Comparison of ENCODE assay signal across 27 mouse cellular contexts in the genomic region with DNA sequence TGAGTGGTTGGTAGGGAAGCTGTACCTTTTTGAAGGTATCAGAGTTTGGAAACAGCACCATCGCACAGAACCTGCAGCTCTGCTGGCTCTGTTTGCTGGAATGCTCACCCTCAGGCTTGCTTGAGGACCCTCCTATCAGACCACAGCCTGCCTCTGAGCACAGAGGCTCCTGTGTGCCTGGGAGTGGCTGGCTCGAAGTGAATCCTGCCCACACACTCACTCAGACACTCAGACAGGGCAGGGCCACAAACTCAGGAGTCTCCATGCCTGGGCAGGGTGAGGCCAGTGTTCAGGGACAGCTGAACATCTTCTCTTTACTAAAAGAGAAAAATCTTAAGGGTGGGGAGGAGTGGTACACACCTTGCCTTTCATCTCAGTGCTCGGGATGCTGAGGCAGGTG. TPM values are rescaled to one million over a fixed set of nuclear protein-coding genes. Genes with fewer than 3 reads are reported as not detected.
DNase-seq lines count a peak whose midpoint lies in the region; ATAC-seq and TF ChIP-seq lines count a peak whose summit lies in the region.
"Had no signal": no experiment of that assay in that cellular context is flagged by ENCODE, and none has a peak within 500 bp of the region (broad histone marks: within the 10 kb centered on the region; RNA-seq: fewer than 3 reads in every experiment).

No protein-coding gene starts in this region.

- H3K4me3 ChIP-seq in lung, postnatal 0 days (ENCODE audit: low read depth, low read length): no peak overlapping the region
- no peak overlapping the region for H3K4me3 ChIP-seq in testis, adult 2 months (ENCODE audit: control insufficient read depth, low read depth, low read length)
- H3K4me3 ChIP-seq in ES-E14 (ENCODE audit: insufficient read depth in 1 of 2, low read depth in 1 of 2, low read length in 2 of 2, poor library complexity in 1 of 2, severe bottlenecking in 1 of 2): no peak overlapping the region
- no peak overlapping the region for H3K4me3 ChIP-seq in limb, embryonic 10.5 days
- H3K4me3 ChIP-seq: embryonic facial prominence, embryonic 12.5 days; embryonic facial prominence, embryonic 15.5 days; hindbrain, embryonic 12.5 days; intestine, embryonic 15.5 days had no signal

- TF ChIP-seq CTCF in lung, postnatal 0 days (IDR thresholded peaks at IDR 0.05): no peak
- TF ChIP-seq CTCF in testis, adult 2 months (IDR thresholded peaks at IDR 0.05; ENCODE audit: control insufficient read depth, insufficient read depth, insufficient replicate concordance, low read depth, low read length): no peak

- no peak overlapping the region for H3K4me2 ChIP-seq in lung, postnatal 0 days (replicated peaks; ENCODE audit: low read depth, low read length)
- H3K4me2 ChIP-seq: embryonic facial prominence, embryonic 12.5 days; embryonic facial prominence, embryonic 15.5 days; heart, embryonic 11.5 days; hindbrain, embryonic 12.5 days; intestine, embryonic 15.5 days had no signal

- H3K36me3 ChIP-seq in lung, postnatal 0 days (ENCODE audit: insufficient read depth, low read length): no peaks in the 10 kb centered on the region
- H3K36me3 ChIP-seq in testis, adult 2 months (ENCODE audit: control insufficient read depth, insufficient read depth, low read length): no peaks in the 10 kb centered on the region
- H3K36me3 ChIP-seq in ES-E14 (ENCODE audit: control insufficient read depth, insufficient read depth, low read length, poor library complexity, severe bottlenecking): peaks cover 5% of the 10 kb centered on the region; the same call in 1 of the 2 replicates
- H3K36me3 ChIP-seq in limb, embryonic 10.5 days: peaks cover 12% of the 10 kb centered on the region
- H3K36me3 ChIP-seq: embryonic facial prominence, embryonic 15.5 days; hindbrain, embryonic 12.5 days; intestine, embryonic 15.5 days had no signal

- H3K27me3 ChIP-seq in lung, postnatal 0 days (replicated peaks; ENCODE audit: insufficient read depth, low read length): no peaks in the 10 kb centered on the region
- H3K27me3 ChIP-seq in testis, adult 2 months (ENCODE audit: control insufficient read depth, insufficient read depth, low read length): no peaks in the 10 kb centered on the region
- H3K27me3 ChIP-seq in limb, embryonic 10.5 days (ENCODE audit: low read depth, poor library complexity, severe bottlenecking): no peaks in the 10 kb centered on the region
- H3K27me3 ChIP-seq: CH12.LX; embryonic facial prominence, embryonic 12.5 days; embryonic facial prominence, embryonic 15.5 days; hindbrain, embryonic 12.5 days; intestine, embryonic 15.5 days had no signal

- H3K27ac ChIP-seq in lung, postnatal 0 days (ENCODE audit: low read length): no peak overlapping the region
- H3K27ac ChIP-seq in testis, adult 2 months (ENCODE audit: control insufficient read depth, insufficient read depth, low read depth, low read length): peak overlapping the region; percentile 52
- H3K27ac ChIP-seq in ES-E14 (ENCODE audit: insufficient read depth, low read depth, low read length, poor library complexity, severe bottlenecking): peak overlapping the region; percentile 69
- no peak overlapping the region for H3K27ac ChIP-seq in limb, embryonic 10.5 days
- H3K27ac ChIP-seq: embryonic facial prominence, embryonic 12.5 days; embryonic facial prominence, embryonic 15.5 days; hindbrain, embryonic 12.5 days; intestine, embryonic 15.5 days had no signal

- no peak for TF ChIP-seq POLR2A in testis, adult 2 months (IDR thresholded peaks at IDR 0.05; ENCODE audit: control insufficient read depth, low read depth, low read length)

- no peaks in the 10 kb centered on the region for H3K9me3 ChIP-seq in lung, postnatal 0 days (ENCODE audit: low read length)
- no peaks in the 10 kb centered on the region for H3K9me3 ChIP-seq in ES-E14 (ENCODE audit: control insufficient read depth, insufficient read depth, low read depth, low read length)
- no peaks in the 10 kb centered on the region for H3K9me3 ChIP-seq in limb, embryonic 10.5 days (replicated peaks)
- H3K9me3 ChIP-seq: embryonic facial prominence, embryonic 12.5 days; embryonic facial prominence, embryonic 15.5 days; hindbrain, embryonic 12.5 days; intestine, embryonic 15.5 days had no signal

- no peak for TF ChIP-seq EP300 in lung, postnatal 0 days (IDR thresholded peaks at IDR 0.05)

- ATAC-seq in lung, postnatal 0 days: peak; percentile 44; the same call in 1 of the 2 replicates
- ATAC-seq: forebrain, embryonic 14.5 days; forebrain, postnatal 0 days; hindbrain, embryonic 16.5 days; intestine, embryonic 15.5 days had no signal

- in situ Hi-C loops in ES-E14 (cut with MboI; ENCODE audit: low sequenced_read_pairs in 2 of 2, unreplicated experiment in 2 of 2): no loop called here

- no peak overlapping the region for H3K9ac ChIP-seq in lung, postnatal 0 days (replicated peaks; ENCODE audit: low read depth)
- H3K9ac ChIP-seq in ES-E14 (ENCODE audit: insufficient read depth, low read depth, low read length, poor library complexity, severe bottlenecking): no peak overlapping the region
- H3K9ac ChIP-seq: embryonic facial prominence, embryonic 12.5 days; embryonic facial prominence, embryonic 15.5 days; forebrain, postnatal 0 days; hindbrain, embryonic 12.5 days; intestine, embryonic 15.5 days had no signal

- WGBS in lung, postnatal 0 days: 62% methylated on average over 3 of the region's 3 CpGs
- WGBS in limb, embryonic 10.5 days: 89% methylated on average over 3 of the region's 3 CpGs

- no peaks in the 10 kb centered on the region for H3K4me1 ChIP-seq in lung, postnatal 0 days (ENCODE audit: insufficient read depth, low read depth, low read length)
- peaks cover 8% of the 10 kb centered on the region for H3K4me1 ChIP-seq in testis, adult 2 months (ENCODE audit: control insufficient read depth, insufficient read depth, low read length)
- H3K4me1 ChIP-seq in ES-E14 (ENCODE audit: control insufficient read depth in 2 of 2, insufficient read depth in 2 of 2, low read length in 2 of 2, poor library complexity in 1 of 2): peaks cover 4 to 27% of the 10 kb centered on the region in 2 experiments; a peak in 3 of 4 replicates
- H3K4me1 ChIP-seq in limb, embryonic 10.5 days: peaks cover 6% of the 10 kb centered on the region; the same call in 1 of the 2 replicates
- H3K4me1 ChIP-seq: embryonic facial prominence, embryonic 12.5 days; embryonic facial prominence, embryonic 15.5 days; hindbrain, embryonic 12.5 days had no signal

- peak; percentile 12 for DNase-seq in lung, postnatal 0 days (ENCODE audit: low spot score)
- no peak for DNase-seq in lung, postnatal 36 days
- no peak for DNase-seq in testis, postnatal 10 days (ENCODE audit: low spot score)
- no peak for DNase-seq in ES-E14 (ENCODE audit: low read depth, low spot score)
- DNase-seq in adrenal gland, postnatal 14 days: no peak
- no peak for DNase-seq in limb, embryonic 10.5 days (ENCODE audit: low spot score)
- DNase-seq: adrenal gland, postnatal 10 days; B cell, adult 2 months; cerebellum, adult 11 months; cerebellum, adult 2 months; cerebellum, adult 9-11 months; cerebellum, postnatal 25 days; forebrain, postnatal 0 days; gastrocnemius, postnatal 10 days; gastrocnemius, postnatal 36 days; heart, adult 11 months had no signal

TF ChIP-seq in ES-E14, 5 proteins besides CTCF, POLR2A, EP300 and RAD21:
- TF ChIP-seq CHD2 (IDR thresholded peaks at IDR 0.05; ENCODE audit: low read depth, low read length) (no peak), HCFC1 (IDR thresholded peaks at IDR 0.05; ENCODE audit: borderline replicate concordance, insufficient read depth, low read length) (no peak)

RNA-seq across cellular contexts. Expression of a gene that starts 25.2 kb away (rescaled TPM):
- 7.1 and 8.7 TPM in 2 replicates for polyA plus RNA-seq in lung, postnatal 0 days (2015; fragmentation: Nextera tagmentation; extraction: Ambion mirVana)
- 25.1 and 26.0 TPM in 2 replicates for polyA plus RNA-seq in testis, adult 2 months (2012; rRNA removed)
- 48.5 and 58.3 TPM in 2 replicates for total RNA-seq in ES-E14 (2012; rRNA removed)
- total RNA-seq in adrenal gland, postnatal 14 days (2021): 14.6 and 16.7 TPM in 2 replicates
- polyA plus RNA-seq in limb, embryonic 10.5 days (2016; fragmentation: Nextera tagmentation; extraction: Ambion mirVana): 54.4 and 55.6 TPM in 2 replicates

RNA-seq across cellular contexts. Expression of a gene that starts 30.7 kb away (rescaled TPM):
- polyA plus RNA-seq in lung, postnatal 0 days (2015; fragmentation: Nextera tagmentation; extraction: Ambion mirVana): 35.6 and 36.9 TPM in 2 replicates
- 282 and 295 TPM in 2 replicates for polyA plus RNA-seq in testis, adult 2 months (2012; rRNA removed)
- 56.7 and 61.4 TPM in 2 replicates for total RNA-seq in ES-E14 (2012; rRNA removed)
- 85.4 and 94.2 TPM in 2 replicates for total RNA-seq in adrenal gland, postnatal 14 days (2021)
- polyA plus RNA-seq in limb, embryonic 10.5 days (2016; fragmentation: Nextera tagmentation; extraction: Ambion mirVana): 37.3 and 43.9 TPM in 2 replicates

RNA-seq across cellular contexts. Expression of a gene that starts 51.2 kb away (rescaled TPM):
- 10.3 and 13.1 TPM in 2 replicates for polyA plus RNA-seq in lung, postnatal 0 days (2015; fragmentation: Nextera tagmentation; extraction: Ambion mirVana)
- not detected in 2 replicates for polyA plus RNA-seq in testis, adult 2 months (2012; rRNA removed)
- total RNA-seq in ES-E14 (2012; rRNA removed): not detected in 2 replicates
- total RNA-seq in adrenal gland, postnatal 14 days (2021): 2.4 and 5.2 TPM in 2 replicates
- polyA plus RNA-seq in limb, embryonic 10.5 days (2016; fragmentation: Nextera tagmentation; extraction: Ambion mirVana): not detected in 2 replicates
- total RNA-seq: CH12.LX; forebrain, postnatal 0 days; gastrocnemius, postnatal 36 days; heart, postnatal 25 days; MEL had no signal
- polyA plus RNA-seq: forebrain, embryonic 14.5 days had no signal

Comparison
In these comparisons a context has a peak if more than half of its experiments do, and no peak if none do; other contexts are left out.
1. H3K27ac ChIP-seq: peak in testis, adult 2 months (single experiment) and ES-E14 (single experiment); none in lung, postnatal 0 days (single experiment) and limb, embryonic 10.5 days (single experiment).
2. RNA of a gene that starts 51.2 kb away (polyA plus RNA-seq): 10.3 to 13.1 TPM in lung, postnatal 0 days; not detected in limb, embryonic 10.5 days and not detected in testis, adult 2 months; every median in the first group is over 10 times any median in the second.